Mouse (Mus musculus) testis, adult 2 months (tissue): ENCODE measurements around the gene Psmc1.

Experiments used
- CTCF ChIP-seq: fragments of 200-500 bp; IDR thresholded peaks from 2 replicates; pipeline ENCODE4 v1.5.1; 2012; ENCODE audit warnings: low read depth, mild to moderate bottlenecking, inconsistent platforms, low read length, moderate library complexity; ENCODE audit not compliant: control insufficient read depth, insufficient read depth, insufficient replicate concordance
- POLR2A ChIP-seq: fragments of 200-500 bp; IDR thresholded peaks from 2 replicates; pipeline ENCODE4 v1.6.1; 2012; ENCODE audit warnings: low read depth, mild to moderate bottlenecking, inconsistent platforms, low read length, moderate library complexity; ENCODE audit not compliant: control insufficient read depth

GRCm38 (mm10) chr12:100131655-100132054 lies 21.7 kb downstream of the Psmc1 start:
- no peak for TF ChIP-seq POLR2A
- TF ChIP-seq CTCF = peak; percentile 59; the same call in 1 of the 2 replicates
